8 mouse cellular contexts compared by ENCODE assay signal in the genomic region with DNA sequence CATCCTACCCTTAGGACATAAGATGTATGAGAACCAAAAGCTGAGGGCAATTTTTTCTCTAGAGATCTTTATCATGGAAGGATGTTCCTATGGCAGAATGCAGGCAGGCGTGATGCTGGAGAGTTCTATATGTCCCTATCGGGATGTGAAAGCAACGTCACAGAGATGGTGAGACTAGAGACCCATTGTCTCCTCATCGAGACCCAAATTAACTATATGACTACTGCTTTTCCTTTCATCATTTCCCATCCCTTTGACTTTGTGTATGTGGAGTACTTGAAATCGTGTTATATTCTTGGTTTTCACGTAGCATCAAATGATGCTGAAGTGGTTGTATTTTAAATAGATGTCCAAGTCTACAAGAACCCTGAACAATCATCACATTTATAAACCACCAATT. TPM values are rescaled to one million over a fixed set of nuclear protein-coding genes. Genes with fewer than 3 reads are reported as not detected.
DNase-seq lines count a peak whose midpoint lies in the region; ATAC-seq and TF ChIP-seq lines count a peak whose summit lies in the region.

A gene (minus strand): TSS at position 101 of the 400 bp plus-strand sequence.

- 81% methylated on average over 6 of the region's 6 CpGs for WGBS in forebrain, embryonic 12.5 days
- 84% methylated on average over 6 of the region's 6 CpGs for WGBS in hindbrain, embryonic 15.5 days
- WGBS in liver, postnatal 0 days (ENCODE audit: insufficient replicate concordance), result 78% methylated on average over 6 of the region's 6 CpGs

- no peaks in the 10 kb centered on the region for H3K27me3 ChIP-seq in erythroblast, embryonic 14.5 days (ENCODE audit: control insufficient read depth)
- peaks cover 20% of the 10 kb centered on the region; the same call in 1 of the 2 replicates for H3K27me3 ChIP-seq in forebrain, embryonic 12.5 days
- H3K27me3 ChIP-seq in hindbrain, embryonic 15.5 days, result peaks cover 9% of the 10 kb centered on the region; the same call in 1 of the 2 replicates
- H3K27me3 ChIP-seq in liver, postnatal 0 days (ENCODE audit: insufficient read depth, low read length), result no peaks in the 10 kb centered on the region

- no peak for ATAC-seq in erythroblast, adult 5-6 weeks (replicated peaks; ENCODE audit: low FRiP score, poor library complexity, severe bottlenecking)
- ATAC-seq in CD4-positive, CD25-positive, alpha-beta regulatory T cell, adult 4 months, result no peak
- ATAC-seq in forebrain, embryonic 12.5 days (ENCODE audit: low FRiP score), result no peak
- no peak for ATAC-seq in hindbrain, embryonic 15.5 days (ENCODE audit: low FRiP score, low read depth)
- no peak for ATAC-seq in liver, postnatal 0 days

- H3K27ac ChIP-seq in forebrain, embryonic 12.5 days, result no peak within 1 kb of the TSS
- no peak within 1 kb of the TSS; the same call in 1 of the 2 replicates for H3K27ac ChIP-seq in hindbrain, embryonic 15.5 days (replicated peaks)
- H3K27ac ChIP-seq in liver, postnatal 0 days (ENCODE audit: low read depth), result peak within 1 kb of the TSS; percentile 87

- TF ChIP-seq EP300 in liver, postnatal 0 days (IDR thresholded peaks at IDR 0.05; ENCODE audit: low read depth), result no peak

- H3K9me3 ChIP-seq in erythroblast, embryonic 14.5 days (ENCODE audit: control insufficient read depth, low read length), result no peaks in the 10 kb centered on the region
- 0 out of 2 replicates have a peak, but pooled peaks cover 2% of the 10 kb centered on the region for H3K9me3 ChIP-seq in forebrain, embryonic 12.5 days
- H3K9me3 ChIP-seq in hindbrain, embryonic 15.5 days, result no peaks in the 10 kb centered on the region
- no peaks in the 10 kb centered on the region for H3K9me3 ChIP-seq in liver, postnatal 0 days (ENCODE audit: low read length)

- H3K4me2 ChIP-seq in forebrain, embryonic 12.5 days, result peak within 1 kb of the TSS; percentile 89
- H3K4me2 ChIP-seq in hindbrain, embryonic 15.5 days, result peak within 1 kb of the TSS; percentile 99
- H3K4me2 ChIP-seq in liver, postnatal 0 days (ENCODE audit: low read depth, low read length), result peak within 1 kb of the TSS; percentile 89

- H3K4me3 ChIP-seq in erythroblast, embryonic 14.5 days (replicated peaks), result peak within 1 kb of the TSS; percentile 82
- H3K4me3 ChIP-seq in forebrain, embryonic 12.5 days (replicated peaks), result peak within 1 kb of the TSS; percentile 64
- H3K4me3 ChIP-seq in hindbrain, embryonic 15.5 days, result peak within 1 kb of the TSS; percentile 81
- peak within 1 kb of the TSS; percentile 78 for H3K4me3 ChIP-seq in liver, postnatal 0 days (ENCODE audit: low read depth, low read length)

- TF ChIP-seq CTCF in liver, postnatal 0 days (IDR thresholded peaks at IDR 0.05; ENCODE audit: low read depth), result no peak

- DNase-seq in liver, postnatal 0 days, result no peak
- no peak for DNase-seq in thymus, adult 18-20 months
- no peak for DNase-seq in frontal cortex, postnatal 25 days (ENCODE audit: low spot score in 2 of 2)

- H3K9ac ChIP-seq in forebrain, embryonic 12.5 days, result peak within 1 kb of the TSS; percentile 61
- H3K9ac ChIP-seq in hindbrain, embryonic 15.5 days, result peak within 1 kb of the TSS; percentile 63
- H3K9ac ChIP-seq in liver, postnatal 0 days (replicated peaks), result peak within 1 kb of the TSS; percentile 71

- H3K36me3 ChIP-seq in erythroblast, embryonic 14.5 days (ENCODE audit: control insufficient read depth), result no peaks in the 10 kb centered on the region
- H3K36me3 ChIP-seq in forebrain, embryonic 12.5 days (replicated peaks), result no peaks in the 10 kb centered on the region
- no peaks in the 10 kb centered on the region for H3K36me3 ChIP-seq in hindbrain, embryonic 15.5 days
- H3K36me3 ChIP-seq in liver, postnatal 0 days (replicated peaks; ENCODE audit: insufficient read depth, low read length), result no peaks in the 10 kb centered on the region

- H3K4me1 ChIP-seq in erythroblast, embryonic 14.5 days (ENCODE audit: control insufficient read depth), result peaks cover 18% of the 10 kb centered on the region
- H3K4me1 ChIP-seq in forebrain, embryonic 12.5 days, result peaks cover 11% of the 10 kb centered on the region; the same call in 1 of the 2 replicates
- H3K4me1 ChIP-seq in hindbrain, embryonic 15.5 days (replicated peaks), result peaks cover 14% of the 10 kb centered on the region
- H3K4me1 ChIP-seq in liver, postnatal 0 days (ENCODE audit: insufficient read depth), result peaks cover 5% of the 10 kb centered on the region; the same call in 1 of the 2 replicates

RNA-seq across cellular contexts. Expression of the gene that starts here (rescaled TPM):
- 1.7 and 2.1 TPM in 2 replicates for polyA plus RNA-seq in erythroblast, embryonic 14.5 days (2012)
- total RNA-seq in erythroblast, adult 5-6 weeks (2015; ENCODE audit: low replicate concordance), result 2.5 and 4.6 TPM in 2 replicates
- 3.6 TPM in 1 of 2 replicates, not detected in the other for total RNA-seq in erythroblast, adult 5-6 weeks (2017; ENCODE audit: low replicate concordance)
- polyA plus RNA-seq in CD4-positive, CD25-positive, alpha-beta regulatory T cell, adult 4 months (2017; shearing (Covaris generic)), result 10 to 100 TPM; 19.1 to 23.2 TPM
- polyA plus RNA-seq in forebrain, embryonic 12.5 days (2016; fragmentation: Nextera tagmentation; extraction: Ambion mirVana), result 4.6 and 6.3 TPM in 2 replicates
- polyA plus RNA-seq in hindbrain, embryonic 15.5 days (2015; fragmentation: Nextera tagmentation; extraction: Ambion mirVana), result 10.8 and 13.7 TPM in 2 replicates
- polyA plus RNA-seq in liver, postnatal 0 days (2015; fragmentation: Nextera tagmentation; extraction: Ambion mirVana), result 74.0 and 78.4 TPM in 2 replicates
